25 mouse cellular contexts compared by ENCODE assay signal in the genomic region with DNA sequence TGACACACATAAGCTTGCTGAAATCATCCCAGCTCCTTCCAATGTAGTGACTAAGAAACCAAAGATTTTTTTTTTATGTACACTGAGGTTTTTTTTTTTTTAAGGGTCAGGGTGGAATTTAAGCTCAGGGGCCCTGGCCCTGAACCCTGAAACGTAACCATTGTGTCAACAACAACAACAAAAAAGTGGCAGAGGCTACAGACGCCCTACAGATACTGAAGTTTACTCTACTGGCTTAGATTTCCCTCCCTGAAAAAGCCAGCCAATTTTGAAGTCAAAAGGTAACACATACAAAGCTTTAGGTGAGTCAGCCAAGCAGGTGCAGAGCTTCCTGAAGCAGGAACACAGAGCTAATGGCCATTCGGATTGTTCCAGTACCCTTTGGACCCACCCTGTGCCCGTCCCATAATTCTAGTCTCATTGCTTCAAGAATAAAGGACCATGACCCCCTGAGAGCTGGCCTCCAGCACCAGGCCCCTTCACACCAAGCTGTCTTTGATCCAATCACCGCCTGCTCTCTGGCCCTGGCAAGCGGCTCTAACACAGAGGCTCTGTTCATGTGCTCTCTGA. TPM values are rescaled to one million over a fixed set of nuclear protein-coding genes. Genes with fewer than 3 reads are reported as not detected.
"Had no signal": no experiment of that assay in that cellular context is flagged by ENCODE, and none has a peak within 500 bp of the region (broad histone marks: within the 10 kb centered on the region; RNA-seq: fewer than 3 reads in every experiment).

No protein-coding gene starts in this region.

- H3K4me1 ChIP-seq: liver, embryonic 13.5 days; megakaryocyte, embryonic 14.5 days; neural tube, embryonic 12.5 days; neural tube, embryonic 15.5 days had no signal

- DNase-seq: kidney, adult 11 months; kidney, adult 8-10 months; kidney, postnatal 10 days; kidney, postnatal 36 days; layer of hippocampus, postnatal 36 days; liver, embryonic 13.5 days; lung, adult 2 months; lung, postnatal 36 days; midbrain, embryonic 14.5 days; retina, postnatal 1 day; right cerebral cortex, postnatal 25 days; thymus, adult 2 months; thymus, postnatal 14 days had no signal

- H3K4me2 ChIP-seq: kidney, embryonic 15.5 days; liver, embryonic 13.5 days; midbrain, embryonic 11.5 days; neural tube, embryonic 12.5 days; neural tube, embryonic 15.5 days had no signal

- H3K27me3 ChIP-seq: kidney, embryonic 15.5 days; liver, embryonic 13.5 days; neural tube, embryonic 12.5 days; neural tube, embryonic 15.5 days had no signal

- H3K4me3 ChIP-seq: kidney, embryonic 15.5 days; left cerebral cortex, adult 2 months; liver, embryonic 13.5 days; megakaryocyte, embryonic 14.5 days; neural tube, embryonic 12.5 days; neural tube, embryonic 15.5 days had no signal

- H3K9me3 ChIP-seq: kidney, embryonic 15.5 days; liver, embryonic 13.5 days; megakaryocyte, embryonic 14.5 days; neural tube, embryonic 12.5 days; neural tube, embryonic 15.5 days had no signal

- H3K27ac ChIP-seq: kidney, embryonic 15.5 days; left cerebral cortex, adult 2 months; liver, embryonic 13.5 days; neural tube, embryonic 12.5 days; neural tube, embryonic 15.5 days had no signal

- ATAC-seq: lung, postnatal 0 days had no signal

- H3K36me3 ChIP-seq: kidney, embryonic 15.5 days; liver, embryonic 13.5 days; neural tube, embryonic 12.5 days; neural tube, embryonic 15.5 days had no signal

- H3K9ac ChIP-seq: kidney, embryonic 15.5 days; liver, embryonic 13.5 days; neural tube, embryonic 12.5 days; neural tube, embryonic 15.5 days had no signal

RNA-seq across cellular contexts. Expression of a gene that starts 22.3 kb away (rescaled TPM):
- polyA plus RNA-seq: liver, adult 2 months; midbrain, embryonic 14.5 days; spleen, adult 2 months had no signal

RNA-seq across cellular contexts. Expression of a gene that starts 35.1 kb away (rescaled TPM):
- polyA plus RNA-seq: kidney, embryonic 15.5 days; liver, adult 2 months; liver, embryonic 13.5 days; liver, embryonic 16.5 days; lung, adult 2 months; lung, postnatal 0 days; midbrain, embryonic 11.5 days; midbrain, embryonic 14.5 days; midbrain, postnatal 0 days; spleen, adult 2 months had no signal

RNA-seq across cellular contexts. Expression of a gene that starts 36.6 kb away (rescaled TPM):
- polyA plus RNA-seq: limb, embryonic 11.5 days; liver, adult 2 months; liver, embryonic 16.5 days; midbrain, embryonic 11.5 days; midbrain, embryonic 14.5 days; midbrain, postnatal 0 days had no signal

RNA-seq across cellular contexts. Expression of a gene that starts 49.4 kb away (rescaled TPM):
- polyA plus RNA-seq: liver, adult 2 months; midbrain, embryonic 14.5 days; spleen, adult 2 months had no signal
